Mouse (Mus musculus) megakaryocyte, embryonic 14.5 days (primary cell): Measurements from ENCODE around the gene Ap1b1.

Experiments used
- FLI1 ChIP-seq: IDR thresholded peaks from 2 replicates; pipeline ENCODE4 v1.6.1; 2012; ENCODE audit warnings: low read length, inconsistent platforms, mixed read lengths
- GATA1 ChIP-seq: IDR thresholded peaks from 3 replicates; pipeline ENCODE4 v1.6.1; 2012; ENCODE audit warnings: mixed read lengths, low read length, inconsistent platforms, borderline replicate concordance

GRCm38 (mm10) chr11:5060756-5061412, 74.3 kb downstream of the Ap1b1 start:
- no peak for TF ChIP-seq FLI1
- TF ChIP-seq GATA1 = no peak
